Mouse (Mus musculus): ENCODE data around the gene Glmp. TPM values are rescaled to one million over a fixed set of nuclear protein-coding genes. Genes with fewer than 3 reads are reported as not detected.
"Not testable (repeated sequence)": the region's sequence is repeated elsewhere in the genome, so short reads cannot be mapped to it uniquely, and the experiment has no call there.

Gene Glmp
- 166 and 177 TPM in 2 replicates for polyA plus RNA-seq (2012; rRNA removed)

GRCm38 (mm10) chr3:88324951-88325405 is at the start of gene Glmp:
TSS of gene Glmp (plus strand) at chr3:88325023.
- peak; percentile 31 for DNase-seq (ENCODE audit: low spot score)

- no peak for DNase-seq (ENCODE audit: low spot score)
Observed at GRCm38 (mm10) chr3:88276121-88276520, 48.7 kb upstream of the Glmp start.

GRCm38 (mm10) chr3:88276529-88277143 is 48.2 kb upstream of the Glmp start:
- DNase-seq (ENCODE audit: low spot score), result no peak

- DNase-seq (ENCODE audit: low spot score), result no peak
Observed at GRCm38 (mm10) chr3:88280035-88280434, 44.8 kb upstream of the Glmp start.

- DNase-seq (ENCODE audit: low spot score), result not testable (repeated sequence)
Observed at GRCm38 (mm10) chr3:88281141-88281916, 43.5 kb upstream of the Glmp start.

- not testable (repeated sequence) for DNase-seq (ENCODE audit: low spot score)
Observed at GRCm38 (mm10) chr3:88284815-88285564, 39.8 kb upstream of the Glmp start.

GRCm38 (mm10) chr3:88285565-88285895 is 39.3 kb upstream of the Glmp start:
- not testable (repeated sequence) for DNase-seq (ENCODE audit: low spot score)

- DNase-seq (ENCODE audit: low spot score), result no peak
Observed at GRCm38 (mm10) chr3:88287110-88287509, 37.7 kb upstream of the Glmp start, which contains the start of gene Gm38392. TSS of gene Gm38392 (minus strand) at chr3:88287210.

GRCm38 (mm10) chr3:88288133-88288713 is 36.6 kb upstream of the Glmp start:
- not testable (repeated sequence) for DNase-seq (ENCODE audit: low spot score)

GRCm38 (mm10) chr3:88291970-88292369 is 32.9 kb upstream of the Glmp start:
- DNase-seq (ENCODE audit: low spot score), result no peak

- DNase-seq (ENCODE audit: low spot score), result not testable (repeated sequence)
Observed at GRCm38 (mm10) chr3:88295272-88295671, 29.6 kb upstream of the Glmp start.

GRCm38 (mm10) chr3:88296110-88296560 is 28.7 kb upstream of the Glmp start:
- no peak for DNase-seq (ENCODE audit: low spot score)

GRCm38 (mm10) chr3:88296561-88297318 is 28.1 kb upstream of the Glmp start, which contains the start of the genes Tsacc and Cct3:
TSS of gene Tsacc (minus strand) at chr3:88296999.
TSS of gene Cct3 (plus strand) at chr3:88297116.
- peak; percentile 84 for DNase-seq (ENCODE audit: low spot score)

- no peak for DNase-seq (ENCODE audit: low spot score)
Observed at GRCm38 (mm10) chr3:88297321-88297851, 27.4 kb upstream of the Glmp start.

GRCm38 (mm10) chr3:88299172-88299571 is 25.7 kb upstream of the Glmp start:
- DNase-seq (ENCODE audit: low spot score), result no peak

GRCm38 (mm10) chr3:88328956-88329355 is 4.1 kb downstream of the Glmp start:
- DNase-seq (ENCODE audit: low spot score), result no peak

GRCm38 (mm10) chr3:88331282-88331681 is 6.5 kb downstream of the Glmp start:
- no peak for DNase-seq (ENCODE audit: low spot score)

- no peak for DNase-seq (ENCODE audit: low spot score)
Observed at GRCm38 (mm10) chr3:88334029-88334658, 9.3 kb downstream of the Glmp start.

- DNase-seq (ENCODE audit: low spot score), result no peak
Observed at GRCm38 (mm10) chr3:88334902-88335435, 10.1 kb downstream of the Glmp start.

Measured in urinary bladder, adult 2 months (tissue).